ENCODE assay signal across 8 mouse cellular contexts in genomic region chr14:78535366-78535765, GRCm38 (mm10). TPM values are rescaled to one million over a fixed set of nuclear protein-coding genes. Genes with fewer than 3 reads are reported as not detected.
A peak's percentile ranks its signal among the peaks of the same experiment; 100 is the strongest.
DNase-seq lines count a peak whose midpoint lies in the region; ATAC-seq and TF ChIP-seq lines count a peak whose summit lies in the region.

No protein-coding gene starts in this region.

- peak overlapping the region; percentile 90 for H3K4me3 ChIP-seq in erythroblast, embryonic 14.5 days (replicated peaks)
- H3K4me3 ChIP-seq in C2C12 (ENCODE audit: insufficient read depth, poor library complexity, severe bottlenecking) = peak overlapping the region; percentile 68
- peak overlapping the region; percentile 89 for H3K4me3 ChIP-seq in forebrain, embryonic 14.5 days (ENCODE audit: low read depth, low read length)
- peak overlapping the region; percentile 88 for H3K4me3 ChIP-seq in liver, embryonic 13.5 days (replicated peaks)

- no peak overlapping the region for H3K27ac ChIP-seq in forebrain, embryonic 14.5 days (ENCODE audit: low read depth, low read length)
- 0 out of 2 replicates have a peak overlapping the region, but pooled peaks have one; percentile 16 for H3K27ac ChIP-seq in liver, embryonic 13.5 days

- H3K79me2 ChIP-seq in C2C12 (ENCODE audit: control insufficient read depth, insufficient read depth) = peaks cover 62% of the 10 kb centered on the region

- peak; percentile 16 for DNase-seq in forebrain, embryonic 14.5 days (ENCODE audit: low spot score)
- DNase-seq in liver, embryonic 13.5 days = no peak
- no peak for DNase-seq in frontal cortex, postnatal 25 days (ENCODE audit: low spot score in 2 of 2)
- no peak for DNase-seq in thymus, postnatal 14 days

- 21% methylated on average over 2 of the region's 2 CpGs for WGBS in forebrain, embryonic 14.5 days
- WGBS in liver, embryonic 13.5 days (ENCODE audit: insufficient replicate concordance) = 62% methylated on average over 2 of the region's 2 CpGs

- H3K4me1 ChIP-seq in erythroblast, embryonic 14.5 days (ENCODE audit: control insufficient read depth) = peaks cover 46% of the 10 kb centered on the region
- peaks cover 19% of the 10 kb centered on the region for H3K4me1 ChIP-seq in forebrain, embryonic 14.5 days (ENCODE audit: control insufficient read depth, insufficient read depth, low read length)
- H3K4me1 ChIP-seq in liver, embryonic 13.5 days (replicated peaks) = peaks cover 45% of the 10 kb centered on the region

- TF ChIP-seq CTCF in C2C12 (IDR thresholded peaks at IDR 0.05; ENCODE audit: control insufficient read depth, insufficient read depth, insufficient read length) = no peak

- no peaks in the 10 kb centered on the region for H3K9me3 ChIP-seq in erythroblast, embryonic 14.5 days (ENCODE audit: control insufficient read depth, low read length)
- H3K9me3 ChIP-seq in forebrain, embryonic 14.5 days (replicated peaks; ENCODE audit: control insufficient read depth, low read length) = no peaks in the 10 kb centered on the region
- no peaks in the 10 kb centered on the region for H3K9me3 ChIP-seq in liver, embryonic 13.5 days (replicated peaks)

- H3ac ChIP-seq in C2C12 (ENCODE audit: control insufficient read depth, insufficient read length, low read depth) = no peak overlapping the region

- peak overlapping the region; percentile 55 for H3K4me2 ChIP-seq in forebrain, embryonic 14.5 days (ENCODE audit: low read length)
- H3K4me2 ChIP-seq in liver, embryonic 13.5 days = peak overlapping the region; percentile 88

- H3K36me3 ChIP-seq in erythroblast, embryonic 14.5 days (ENCODE audit: control insufficient read depth) = peaks cover 3% of the 10 kb centered on the region
- H3K36me3 ChIP-seq in C2C12 (ENCODE audit: control insufficient read depth, insufficient read depth) = no peaks in the 10 kb centered on the region
- H3K36me3 ChIP-seq in forebrain, embryonic 14.5 days (ENCODE audit: control insufficient read depth, insufficient read depth, low read length) = no peaks in the 10 kb centered on the region
- no peaks in the 10 kb centered on the region for H3K36me3 ChIP-seq in liver, embryonic 13.5 days

- ATAC-seq in erythroblast, adult 5-6 weeks (replicated peaks; ENCODE audit: low FRiP score, poor library complexity, severe bottlenecking) = no peak
- ATAC-seq in forebrain, embryonic 14.5 days = no peak
- no peak for ATAC-seq in liver, embryonic 13.5 days (ENCODE audit: low read depth)
- ATAC-seq in frontal cortex, adult (ENCODE audit: low TSS enrichment) = no peak

- peaks cover 51% of the 10 kb centered on the region for H3K79me3 ChIP-seq in C2C12 (ENCODE audit: low read depth)

- peak overlapping the region; percentile 99 for H3K9ac ChIP-seq in forebrain, embryonic 14.5 days (ENCODE audit: low read length)
- peak overlapping the region; percentile 93 for H3K9ac ChIP-seq in liver, embryonic 13.5 days

- no peaks in the 10 kb centered on the region for H3K27me3 ChIP-seq in erythroblast, embryonic 14.5 days (ENCODE audit: control insufficient read depth)
- H3K27me3 ChIP-seq in C2C12 (ENCODE audit: control insufficient read depth, insufficient read depth, insufficient read length) = no peaks in the 10 kb centered on the region
- no peaks in the 10 kb centered on the region for H3K27me3 ChIP-seq in forebrain, embryonic 14.5 days (replicated peaks; ENCODE audit: control insufficient read depth, insufficient read depth, low read length)
- H3K27me3 ChIP-seq in liver, embryonic 13.5 days = no peaks in the 10 kb centered on the region

TF ChIP-seq in C2C12, 6 proteins besides CTCF, POLR2A, EP300 and RAD21:
- TF ChIP-seq MYOG (IDR thresholded peaks at IDR 0.05; ENCODE audit: control insufficient read depth, extremely low read depth, insufficient read length) = no peak
- no peak for TF ChIP-seq MYOD1 (IDR thresholded peaks at IDR 0.05; ENCODE audit: control insufficient read depth, insufficient read length, low read depth)
TF ChIP-seq in C2C12: peak in this region for 0.

RNA-seq across cellular contexts. Expression of gene Akap11, which starts 1.2 kb away (rescaled TPM):
- 0.02 and 0.06 TPM in 2 replicates for polyA plus RNA-seq in erythroblast, embryonic 14.5 days (2012)
- 8.8 and 9.4 TPM in 2 replicates for total RNA-seq in erythroblast, adult 5-6 weeks (2015; ENCODE audit: low replicate concordance)
- 14.6 and 31.2 TPM in 2 replicates for total RNA-seq in erythroblast, adult 5-6 weeks (2017; ENCODE audit: low replicate concordance)
- polyA plus RNA-seq in C2C12 (2012; fragmentation: generic; extraction: Trizol) = 9.0 TPM
- polyA plus RNA-seq in forebrain, embryonic 14.5 days (2014; fragmentation: Nextera tagmentation; extraction: Ambion mirVana) = 27.5 and 34.6 TPM in 2 replicates
- 6.9 and 9.4 TPM in 2 replicates for polyA plus RNA-seq in liver, embryonic 13.5 days (2015; fragmentation: Nextera tagmentation; extraction: Ambion mirVana)
